ENCODE assay signal across 8 mouse cellular contexts in genomic region chr14:12821156-12821813, GRCm38 (mm10). TPM values are rescaled to one million over a fixed set of nuclear protein-coding genes. Genes with fewer than 3 reads are reported as not detected.
A peak's percentile ranks its signal among the peaks of the same experiment; 100 is the strongest.
DNase-seq lines count a peak whose midpoint lies in the region; ATAC-seq and TF ChIP-seq lines count a peak whose summit lies in the region.

No protein-coding gene starts in this region.

- H3K4me2 ChIP-seq in embryonic facial prominence, embryonic 14.5 days (ENCODE audit: low read depth, low read length): peak overlapping the region; percentile 91
- peak overlapping the region; percentile 92 for H3K4me2 ChIP-seq in limb, embryonic 14.5 days (replicated peaks; ENCODE audit: low read depth, low read length, severe bottlenecking)

- no peak overlapping the region for H3K27ac ChIP-seq in embryonic facial prominence, embryonic 14.5 days (replicated peaks; ENCODE audit: low read depth, low read length)
- H3K27ac ChIP-seq in limb, embryonic 14.5 days (replicated peaks; ENCODE audit: low read depth, low read length): no peak overlapping the region
- no peak overlapping the region for H3K27ac ChIP-seq in thymus, adult 2 months (ENCODE audit: control insufficient read depth, insufficient read depth, low read length)

- TF ChIP-seq POLR2A in limb, embryonic 14.5 days (IDR thresholded peaks at IDR 0.05; ENCODE audit: borderline replicate concordance, extremely low read depth, insufficient read depth, insufficient read length): no peak
- TF ChIP-seq POLR2A in thymus, adult 2 months (IDR thresholded peaks at IDR 0.05; ENCODE audit: control insufficient read depth, extremely low read depth, insufficient read depth, low read length, poor library complexity): no peak

- peak; percentile 3 to 4 for DNase-seq in kidney, postnatal 4 days
- DNase-seq in kidney, adult 8-10 months: no peak
- peak; percentile 71 for DNase-seq in brain, adult 2 months (ENCODE audit: low read depth, low spot score)
- DNase-seq in embryonic facial prominence, embryonic 14.5 days (ENCODE audit: low spot score): peak; percentile 17
- no peak for DNase-seq in limb, embryonic 14.5 days (ENCODE audit: low spot score)
- no peak for DNase-seq in urinary bladder, postnatal 14 days (ENCODE audit: low spot score)
- DNase-seq in thymus, adult 2 months: no peak

- H3K4me1 ChIP-seq in embryonic facial prominence, embryonic 14.5 days (ENCODE audit: control insufficient read depth, insufficient read depth, low read length): peaks cover 10% of the 10 kb centered on the region
- H3K4me1 ChIP-seq in limb, embryonic 14.5 days (ENCODE audit: control insufficient read depth, insufficient read depth, low read length): peaks cover 8% of the 10 kb centered on the region; the same call in 1 of the 2 replicates
- no peaks in the 10 kb centered on the region for H3K4me1 ChIP-seq in thymus, adult 2 months (replicated peaks; ENCODE audit: control insufficient read depth, insufficient read depth, low read length)

- peak overlapping the region; percentile 61 for H3K9ac ChIP-seq in embryonic facial prominence, embryonic 14.5 days (ENCODE audit: low read depth, low read length)
- H3K9ac ChIP-seq in limb, embryonic 14.5 days (ENCODE audit: low read depth, low read length, severe bottlenecking): peak overlapping the region; percentile 47; the same call in 1 of the 2 replicates

- H3K4me3 ChIP-seq in embryonic facial prominence, embryonic 14.5 days (ENCODE audit: low read depth, low read length): peak overlapping the region; percentile 51
- H3K4me3 ChIP-seq in limb, embryonic 14.5 days (replicated peaks; ENCODE audit: low read length): peak overlapping the region; percentile 48
- no peak overlapping the region for H3K4me3 ChIP-seq in thymus, adult 2 months (ENCODE audit: control insufficient read depth, insufficient read depth, low read length)

- 0% methylated on average over 9 of the region's 13 CpGs for WGBS in embryonic facial prominence, embryonic 14.5 days
- WGBS in limb, embryonic 14.5 days: 0% methylated on average over 13 of the region's 13 CpGs
- WGBS in thymus, adult 2 months: 9% methylated on average over 13 of the region's 13 CpGs

- no peak for TF ChIP-seq CTCF in thymus, adult 2 months (IDR thresholded peaks at IDR 0.05; ENCODE audit: borderline replicate concordance, control insufficient read depth, extremely low read depth, insufficient read depth, low read length, poor library complexity)

- no peaks in the 10 kb centered on the region for H3K9me3 ChIP-seq in embryonic facial prominence, embryonic 14.5 days (ENCODE audit: control insufficient read depth, low read length)
- H3K9me3 ChIP-seq in limb, embryonic 14.5 days (ENCODE audit: control insufficient read depth, low read length): no peaks in the 10 kb centered on the region

- H3K36me3 ChIP-seq in embryonic facial prominence, embryonic 14.5 days (ENCODE audit: control insufficient read depth, insufficient read depth, low read length): no peaks in the 10 kb centered on the region
- H3K36me3 ChIP-seq in limb, embryonic 14.5 days (ENCODE audit: control insufficient read depth, insufficient read depth, low read length): no peaks in the 10 kb centered on the region
- H3K36me3 ChIP-seq in thymus, adult 2 months (ENCODE audit: control insufficient read depth, insufficient read depth, low read length): no peaks in the 10 kb centered on the region

- peaks cover 33% of the 10 kb centered on the region for H3K27me3 ChIP-seq in embryonic facial prominence, embryonic 14.5 days (replicated peaks; ENCODE audit: control insufficient read depth, insufficient read depth, low read length)
- H3K27me3 ChIP-seq in limb, embryonic 14.5 days (ENCODE audit: control insufficient read depth, insufficient read depth, low read length): peaks cover 23% of the 10 kb centered on the region
- no peaks in the 10 kb centered on the region for H3K27me3 ChIP-seq in thymus, adult 2 months (ENCODE audit: control insufficient read depth, insufficient read depth, low read length)

- peak; percentile 2; the same call in 1 of the 2 replicates for ATAC-seq in embryonic facial prominence, embryonic 14.5 days (ENCODE audit: low read depth)
- ATAC-seq in limb, embryonic 14.5 days (ENCODE audit: low FRiP score, low read depth): no peak
- no peak for ATAC-seq in monocyte, adult 5-6 weeks (replicated peaks; ENCODE audit: insufficient number of reproducible peaks, low FRiP score, low TSS enrichment, poor library complexity, severe bottlenecking)

RNA-seq across cellular contexts. Expression of gene Cadps, which starts 1.6 kb away (rescaled TPM):
- 3.6 and 5.0 TPM in 2 replicates for polyA plus RNA-seq in embryonic facial prominence, embryonic 14.5 days (2014; fragmentation: Nextera tagmentation; extraction: Ambion mirVana)
- polyA plus RNA-seq in limb, embryonic 14.5 days (2012; rRNA removed): 4.2 and 5.9 TPM in 2 replicates
- polyA plus RNA-seq in limb, embryonic 14.5 days (2014; fragmentation: Nextera tagmentation; extraction: Ambion mirVana): 2.8 and 4.9 TPM in 2 replicates
- total RNA-seq in monocyte, adult 5-6 weeks (2017): not detected in 3 replicates
- polyA plus RNA-seq in thymus, adult 2 months (2012; rRNA removed): 5.5 and 6.0 TPM in 2 replicates

Comparison
In these comparisons a context has a peak if more than half of its experiments do, and no peak if none do; other contexts are left out.
1. DNase-seq: peak in kidney, postnatal 4 days (2 of 2), brain, adult 2 months (single experiment) and embryonic facial prominence, embryonic 14.5 days (single experiment); none in kidney, adult 8-10 months (0 of 2), limb, embryonic 14.5 days (single experiment), urinary bladder, postnatal 14 days (single experiment) and thymus, adult 2 months (single experiment).